Mouse (Mus musculus): ENCODE data around the gene Fam53b. TPM values are rescaled to one million over a fixed set of nuclear protein-coding genes. Genes with fewer than 3 reads are reported as not detected.
A peak's percentile ranks its signal among the peaks of the same experiment; 100 is the strongest.

Fam53b gene
- polyA plus RNA-seq, 2 experiments: 12.9 to 20.0 TPM

DNA sequence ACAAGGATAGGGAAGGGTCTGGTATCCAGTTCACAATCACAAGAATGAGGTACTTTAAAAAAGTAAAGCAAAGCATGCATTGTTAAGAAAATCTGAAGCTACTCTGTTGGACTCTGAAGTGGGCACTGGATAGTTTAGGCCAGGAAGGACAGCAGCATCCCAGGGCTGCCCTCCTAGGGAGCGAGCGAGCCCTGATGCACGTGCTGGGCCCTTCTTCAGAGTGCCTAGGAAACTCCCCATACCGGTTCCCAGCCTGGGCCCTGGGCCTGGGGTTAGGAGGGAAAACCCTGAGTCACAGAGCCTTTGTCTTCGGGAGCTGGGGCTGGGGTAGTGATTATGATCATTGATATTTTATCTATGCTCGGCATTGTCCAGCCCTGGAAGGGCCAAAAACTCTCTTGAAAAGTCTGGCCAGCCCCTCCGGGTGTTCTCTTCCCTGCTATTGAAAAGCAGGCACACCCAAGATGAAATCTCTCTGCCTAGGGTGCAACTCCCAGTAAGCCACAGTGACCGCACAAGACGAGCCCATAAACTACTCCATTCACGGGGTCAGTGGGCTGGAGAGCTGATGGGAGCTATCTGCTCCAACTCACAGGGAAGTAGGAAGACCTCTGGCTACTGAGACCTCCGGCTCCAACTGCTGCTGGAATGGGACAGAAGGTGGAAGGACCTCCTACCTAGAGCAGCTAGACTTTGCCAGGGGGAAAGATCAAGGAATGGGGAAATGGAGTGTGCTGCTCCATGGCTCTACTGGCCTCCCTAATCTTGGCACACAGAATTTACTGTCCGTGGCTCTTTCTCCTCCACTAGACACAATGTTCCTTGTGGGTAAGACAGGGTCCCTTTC lies 45.0 kb downstream of the Fam53b start:
- H3K9me3 ChIP-seq (ENCODE audit: control insufficient read depth, low read length): no peaks in the 10 kb centered on the region
- TF ChIP-seq EP300 (IDR thresholded peaks at IDR 0.05; ENCODE audit: low read depth) (no peak), CTCF (IDR thresholded peaks at IDR 0.05; ENCODE audit: low read depth) (no peak)
- H3K4me2 ChIP-seq (ENCODE audit: low read depth): peak overlapping the region; percentile 73
- H3K27me3 ChIP-seq (ENCODE audit: control insufficient read depth, insufficient read depth, low read length): no peaks in the 10 kb centered on the region
- peak overlapping the region; percentile 85 for H3K27ac ChIP-seq
- H3K4me1 ChIP-seq (replicated peaks; ENCODE audit: control insufficient read depth in 2 of 2, insufficient read depth in 2 of 2, low read length in 1 of 2): peaks cover 74 to 81% of the 10 kb centered on the region in 2 experiments
- DNase-seq (ENCODE audit: low read depth in 3 of 3, low spot score in 3 of 3): no peak
- no peak for ATAC-seq (ENCODE audit: insufficient read depth)
- H3K9ac ChIP-seq (replicated peaks): peak overlapping the region; percentile 70
- peaks cover 60% of the 10 kb centered on the region for H3K36me3 ChIP-seq (replicated peaks; ENCODE audit: control insufficient read depth, insufficient read depth, low read depth)
- WGBS (ENCODE audit: insufficient replicate concordance): 42% methylated on average over 12 of the region's 12 CpGs
- H3K4me3 ChIP-seq (ENCODE audit: insufficient read depth in 1 of 2, low read depth in 2 of 2, low read length in 2 of 2): peak overlapping the region; percentile 25 to 42

DNA sequence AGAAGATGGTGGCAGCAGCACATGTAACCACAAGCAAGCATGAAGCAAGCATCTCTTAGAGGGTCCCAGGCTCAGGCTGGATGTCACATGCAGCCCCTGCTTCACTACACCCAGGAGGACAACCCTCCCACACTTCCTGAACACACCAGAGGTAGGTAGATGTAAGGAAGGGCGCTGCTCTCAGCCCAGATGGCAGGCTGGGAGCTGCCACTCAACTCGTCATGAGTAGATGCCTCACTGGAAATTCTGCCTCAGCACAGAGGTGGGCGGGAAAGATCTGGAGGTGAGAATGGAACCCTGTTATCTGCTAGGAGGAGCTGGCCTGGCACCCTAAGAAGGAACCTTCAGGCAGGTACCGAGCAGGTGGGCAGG lies 45.7 kb downstream of the Fam53b start:
- Histone ChIP-seq H3K4me1 (replicated peaks; ENCODE audit: control insufficient read depth in 2 of 2, insufficient read depth in 2 of 2, low read length in 1 of 2) (peaks cover 69 to 80% of the 10 kb centered on the region in 2 experiments), H3K27me3 (ENCODE audit: control insufficient read depth, insufficient read depth, low read length) (no peaks in the 10 kb centered on the region), H3K4me3 (ENCODE audit: insufficient read depth in 1 of 2, low read depth in 2 of 2, low read length in 2 of 2) (no peak overlapping the region; a peak in 1 of 4 replicates), H3K4me2 (ENCODE audit: low read depth) (peak overlapping the region; percentile 73), H3K27ac (peak overlapping the region; percentile 85), H3K9me3 (ENCODE audit: control insufficient read depth, low read length) (no peaks in the 10 kb centered on the region), H3K9ac (replicated peaks) (peak overlapping the region; percentile 13; the same call in 1 of the 2 replicates), H3K36me3 (replicated peaks; ENCODE audit: control insufficient read depth, insufficient read depth, low read depth) (peaks cover 67% of the 10 kb centered on the region)
- TF ChIP-seq CTCF (IDR thresholded peaks at IDR 0.05; ENCODE audit: low read depth) (no peak), EP300 (IDR thresholded peaks at IDR 0.05; ENCODE audit: low read depth) (no peak)
- ATAC-seq (ENCODE audit: insufficient read depth) (no peak), DNase-seq (ENCODE audit: low read depth in 3 of 3, low spot score in 3 of 3) (no peak)
- WGBS (ENCODE audit: insufficient replicate concordance): 66% methylated on average over 4 of the region's 4 CpGs

DNA sequence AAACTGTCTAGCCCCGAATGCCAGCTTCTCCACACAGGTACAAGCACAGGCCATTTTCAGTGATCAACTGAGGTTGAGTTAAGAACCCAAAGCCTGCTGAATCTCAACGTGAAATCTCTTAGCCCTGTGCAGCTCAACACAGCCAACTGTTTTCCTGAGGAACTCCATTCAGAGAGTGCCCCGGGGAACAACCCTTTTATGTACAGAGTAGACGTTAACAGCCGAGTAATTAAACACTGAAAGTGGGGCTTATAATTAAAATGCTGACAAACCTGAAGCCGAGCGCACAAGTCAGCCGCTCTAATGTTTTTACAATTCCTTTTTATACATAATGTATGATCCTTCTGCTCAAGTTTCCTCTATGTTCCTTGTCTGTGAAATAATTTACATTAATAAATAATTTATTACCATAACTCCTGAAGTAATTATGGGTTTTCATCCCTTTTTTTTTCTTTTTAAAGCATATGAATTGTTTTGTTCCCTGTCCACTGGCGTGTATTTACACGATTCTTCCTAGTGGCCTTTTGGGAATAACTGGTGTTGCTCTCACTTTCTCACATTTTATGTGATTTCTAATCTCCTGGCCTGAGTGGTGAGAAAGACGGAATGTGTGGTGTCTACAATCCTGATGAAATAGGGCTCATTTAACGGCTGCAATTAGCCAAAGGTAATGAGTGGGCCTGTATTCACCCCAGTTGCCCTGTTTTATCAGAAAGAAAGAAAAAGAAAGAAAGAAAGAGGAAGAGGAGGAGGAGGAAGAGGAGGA lies 46.3 kb downstream of the Fam53b start:
- peak overlapping the region; percentile 73 for H3K4me2 ChIP-seq (ENCODE audit: low read depth)
- H3K4me1 ChIP-seq (replicated peaks; ENCODE audit: control insufficient read depth in 2 of 2, insufficient read depth in 2 of 2, low read length in 1 of 2): peaks cover 69 to 76% of the 10 kb centered on the region in 2 experiments
- 82% methylated on average over 12 of the region's 12 CpGs for WGBS (ENCODE audit: insufficient replicate concordance)
- H3K4me3 ChIP-seq (ENCODE audit: insufficient read depth in 1 of 2, low read depth in 2 of 2, low read length in 2 of 2): no peak overlapping the region
- no peaks in the 10 kb centered on the region for H3K9me3 ChIP-seq (ENCODE audit: control insufficient read depth, low read length)
- DNase-seq (ENCODE audit: low read depth in 3 of 3, low spot score in 3 of 3): no peak
- no peaks in the 10 kb centered on the region for H3K27me3 ChIP-seq (ENCODE audit: control insufficient read depth, insufficient read depth, low read length)
- peak overlapping the region; percentile 85 for H3K27ac ChIP-seq
- ATAC-seq (ENCODE audit: insufficient read depth): no peak
- TF ChIP-seq EP300 (IDR thresholded peaks at IDR 0.05; ENCODE audit: low read depth) (no peak), CTCF (IDR thresholded peaks at IDR 0.05; ENCODE audit: low read depth) (no peak)
- H3K9ac ChIP-seq (replicated peaks): peak overlapping the region; percentile 41; the same call in 1 of the 2 replicates
- peaks cover 68% of the 10 kb centered on the region for H3K36me3 ChIP-seq (replicated peaks; ENCODE audit: control insufficient read depth, insufficient read depth, low read depth)

GRCm38 (mm10) chr7:132766235-132766871 lies 47.3 kb downstream of the Fam53b start:
- TF ChIP-seq EP300 (IDR thresholded peaks at IDR 0.05; ENCODE audit: low read depth) (peak; percentile 61; the same call in 1 of the 2 replicates), CTCF (IDR thresholded peaks at IDR 0.05; ENCODE audit: low read depth) (peak; percentile 28; the same call in 1 of the 2 replicates)
- ATAC-seq (ENCODE audit: insufficient read depth): peak; percentile 85
- Histone ChIP-seq H3K27me3 (ENCODE audit: control insufficient read depth, insufficient read depth, low read length) (no peaks in the 10 kb centered on the region), H3K4me3 (ENCODE audit: insufficient read depth in 1 of 2, low read depth in 2 of 2, low read length in 2 of 2) (peak overlapping the region in 1 of 2 experiments; percentile 17; a peak in 2 of 4 replicates), H3K9ac (replicated peaks) (peak overlapping the region; percentile 53), H3K27ac (peak overlapping the region; percentile 85), H3K4me2 (ENCODE audit: low read depth) (peak overlapping the region; percentile 73), H3K9me3 (ENCODE audit: control insufficient read depth, low read length) (no peaks in the 10 kb centered on the region), H3K36me3 (replicated peaks; ENCODE audit: control insufficient read depth, insufficient read depth, low read depth) (peaks cover 73% of the 10 kb centered on the region), H3K4me1 (replicated peaks; ENCODE audit: control insufficient read depth in 2 of 2, insufficient read depth in 2 of 2, low read length in 1 of 2) (peaks cover 59 to 66% of the 10 kb centered on the region in 2 experiments)
- DNase-seq (ENCODE audit: low read depth in 3 of 3, low spot score in 3 of 3): no peak
- WGBS (ENCODE audit: insufficient replicate concordance): 38% methylated on average over 11 of the region's 11 CpGs

Data from liver, embryonic 14.5 days (tissue).